Mouse (Mus musculus) CH12.LX (cell line): Measurements from ENCODE around the gene Rab33a.

ENCODE experiments used
- CTCF ChIP-seq, 2 experiments: IDR thresholded peaks in 1 of 2; conservative IDR thresholded peaks in 1 of 2; 2 replicates each; pipeline ENCODE4 v1.5.1; 2011 to 2012; ENCODE audit warnings: low read depth in 2 of 2, low read length in 2 of 2, improper control_type of control experiment in 1 of 2, inconsistent platforms in 1 of 2, mild to moderate bottlenecking in 1 of 2, moderate library complexity in 1 of 2
- IRF4 ChIP-seq: IDR thresholded peaks from 2 replicates; pipeline ENCODE4 v1.6.1; 2014; ENCODE audit warnings: low read depth, mild to moderate bottlenecking, inconsistent platforms, low read length, improper control_type of control experiment
- NRF1 ChIP-seq: IDR thresholded peaks from 2 replicates; pipeline ENCODE4 v1.6.1; 2014; ENCODE audit warnings: low read depth, mild to moderate bottlenecking, inconsistent platforms, low read length, improper control_type of control experiment, moderate library complexity
- POLR2A ChIP-seq: IDR thresholded peaks from 2 replicates; pipeline ENCODE4 v1.6.1; 2011; ENCODE audit warnings: low read depth, mild to moderate bottlenecking, improper control_type of control experiment, low read length
- SMC3 ChIP-seq: IDR thresholded peaks from 2 replicates; pipeline ENCODE4 v1.6.1; 2011; ENCODE audit warnings: low read depth, low read length, improper control_type of control experiment
- USF1 ChIP-seq: IDR thresholded peaks from 2 replicates; pipeline ENCODE4 v1.6.1; 2014; ENCODE audit warnings: low read depth, mild to moderate bottlenecking, inconsistent platforms, low read length, improper control_type of control experiment
- ZC3H11A ChIP-seq: IDR thresholded peaks from 2 replicates; pipeline ENCODE4 v1.6.1; 2012; ENCODE audit warnings: low read depth, mild to moderate bottlenecking, inconsistent platforms, low read length, improper control_type of control experiment
- ZNF384 ChIP-seq: IDR thresholded peaks from 2 replicates; pipeline ENCODE4 v1.6.1; 2012; ENCODE audit warnings: low read depth, low read length, improper control_type of control experiment, inconsistent platforms

DNA sequence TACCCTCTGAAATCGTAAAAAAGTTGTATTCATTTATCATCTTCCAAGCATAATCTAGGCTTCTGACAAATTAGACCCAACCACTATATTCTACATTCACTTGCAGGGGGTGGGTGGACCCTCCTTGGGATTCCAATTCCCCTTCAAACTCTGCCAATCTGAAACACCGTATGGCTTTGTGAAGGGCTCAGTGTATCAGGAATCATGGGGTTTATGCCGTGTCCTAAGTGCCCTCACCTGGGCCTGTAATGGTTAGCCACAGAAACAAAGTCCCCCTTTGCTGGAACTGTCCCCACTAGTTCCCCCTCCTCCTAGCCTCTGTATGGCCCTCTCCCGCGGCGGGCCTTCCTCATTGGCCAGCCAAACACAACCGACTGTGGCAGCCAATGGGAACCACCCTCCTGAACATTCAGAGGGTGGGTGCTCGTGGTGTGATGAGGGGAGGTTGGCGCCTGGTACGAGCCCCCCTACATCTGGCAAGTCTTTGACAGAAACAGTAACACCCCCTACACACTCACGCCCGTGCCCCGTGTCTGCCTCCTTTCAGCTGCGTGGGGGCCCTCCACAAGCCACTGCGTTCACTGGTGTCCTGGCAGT lies 776 bp upstream of the Rab33a start:
- TF ChIP-seq POLR2A, result no peak
- no peak for TF ChIP-seq CTCF (conservative IDR thresholded peaks at IDR 0.05 in 1 of 2, IDR thresholded peaks at IDR 0.05 in 1 of 2; ENCODE audit: low read depth in 2 of 2, low read length in 2 of 2)
- no peak for TF ChIP-seq SMC3
- no peak for TF ChIP-seq IRF4
- TF ChIP-seq USF1, result no peak
- no peak for TF ChIP-seq ZC3H11A
- no peak for TF ChIP-seq NRF1
- no peak for TF ChIP-seq ZNF384
